ENCODE assay signal across 9 mouse cellular contexts in the genomic region with DNA sequence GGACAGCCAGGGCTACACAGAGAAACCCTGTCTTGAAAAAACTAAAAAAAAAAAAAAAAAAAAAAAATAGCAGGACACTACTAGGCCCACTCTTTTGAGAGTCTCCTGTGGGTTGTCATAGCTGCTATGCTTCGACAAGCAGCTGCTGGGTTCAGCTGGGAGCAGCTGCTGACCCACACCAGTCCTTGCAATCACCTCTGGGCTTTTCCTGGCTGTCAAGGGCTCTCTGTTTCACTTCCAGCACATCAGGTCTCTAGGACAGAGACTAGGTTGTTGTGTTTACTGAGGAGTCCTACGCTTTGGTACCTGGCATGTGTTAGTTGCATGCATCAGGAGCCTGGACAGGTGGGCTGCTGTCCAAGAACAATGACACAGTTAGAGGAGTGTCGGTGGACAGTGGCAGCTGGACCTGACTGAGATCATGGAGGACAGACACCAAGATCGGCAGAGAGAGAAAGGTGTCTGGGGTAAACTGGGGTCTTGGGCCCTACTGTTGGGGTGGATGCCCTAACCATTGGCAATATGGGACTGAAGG.
"Had no signal": no experiment of that assay in that cellular context is flagged by ENCODE, and none has a peak within 500 bp of the region (broad histone marks: within the 10 kb centered on the region; RNA-seq: fewer than 3 reads in every experiment).

No protein-coding gene starts in this region.

- H3K4me3 ChIP-seq: limb, embryonic 12.5 days; limb, embryonic 15.5 days; liver, embryonic 15.5 days had no signal

- H3K4me2 ChIP-seq: limb, embryonic 12.5 days; limb, embryonic 15.5 days; liver, embryonic 15.5 days; midbrain, embryonic 11.5 days had no signal

- DNase-seq: left cerebral cortex, postnatal 4 days; midbrain, embryonic 14.5 days; thymus, adult 18-20 months; thymus, postnatal 36 days had no signal

- H3K27ac ChIP-seq: limb, embryonic 12.5 days; limb, embryonic 15.5 days had no signal

- H3K9ac ChIP-seq: limb, embryonic 12.5 days; limb, embryonic 15.5 days; liver, embryonic 15.5 days had no signal

- ATAC-seq: intestine, embryonic 16.5 days had no signal

- H3K4me1 ChIP-seq: limb, embryonic 12.5 days; limb, embryonic 15.5 days had no signal

- H3K9me3 ChIP-seq: limb, embryonic 15.5 days; liver, embryonic 15.5 days had no signal

- H3K27me3 ChIP-seq: limb, embryonic 12.5 days; limb, embryonic 15.5 days; liver, embryonic 15.5 days had no signal
